Mouse (Mus musculus): ENCODE data around the gene Gmpr.

The Gmpr gene

DNA sequence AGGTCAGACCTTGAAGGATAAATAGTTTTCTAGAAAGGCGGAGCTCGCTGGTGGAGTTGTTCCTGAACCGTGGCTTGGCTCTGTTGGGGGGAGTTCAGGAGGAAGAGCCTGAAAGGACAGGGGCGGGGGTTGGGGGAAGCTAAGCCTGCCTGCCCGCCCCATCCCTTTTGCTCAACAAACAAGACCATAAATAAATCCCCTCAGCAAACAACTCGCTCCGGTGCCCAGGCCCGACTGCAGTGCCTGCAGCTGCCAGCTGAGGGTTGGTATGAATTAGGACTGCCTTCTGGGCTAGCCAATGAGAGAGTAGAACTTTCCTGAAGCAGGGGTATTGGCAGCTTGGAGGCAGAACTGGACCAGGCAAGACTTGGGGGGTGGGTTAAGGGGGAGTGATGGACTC, 1.3 kb downstream of the Gmpr start:
- DNase-seq, result peak; percentile 58

DNA sequence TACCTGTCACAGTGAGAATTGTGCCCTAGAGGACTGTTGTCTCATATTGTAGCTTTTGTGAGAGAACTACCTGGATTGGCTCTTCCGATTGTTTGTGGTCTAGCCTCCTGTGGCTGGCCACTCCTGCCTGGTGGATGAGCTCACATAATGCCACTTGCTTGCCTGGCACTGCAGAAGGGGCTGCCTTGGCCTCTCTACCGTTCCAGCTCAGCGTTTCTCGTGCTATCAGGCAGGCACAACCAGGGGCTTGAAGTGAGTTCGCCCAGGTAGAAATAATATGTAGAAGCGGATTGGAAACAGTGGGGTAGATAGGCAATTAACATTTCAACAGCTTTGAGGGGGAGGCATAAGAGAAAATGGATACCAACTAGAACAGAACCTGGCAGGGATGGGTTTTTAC, 2.1 kb downstream of the Gmpr start:
- DNase-seq, result no peak

DNA sequence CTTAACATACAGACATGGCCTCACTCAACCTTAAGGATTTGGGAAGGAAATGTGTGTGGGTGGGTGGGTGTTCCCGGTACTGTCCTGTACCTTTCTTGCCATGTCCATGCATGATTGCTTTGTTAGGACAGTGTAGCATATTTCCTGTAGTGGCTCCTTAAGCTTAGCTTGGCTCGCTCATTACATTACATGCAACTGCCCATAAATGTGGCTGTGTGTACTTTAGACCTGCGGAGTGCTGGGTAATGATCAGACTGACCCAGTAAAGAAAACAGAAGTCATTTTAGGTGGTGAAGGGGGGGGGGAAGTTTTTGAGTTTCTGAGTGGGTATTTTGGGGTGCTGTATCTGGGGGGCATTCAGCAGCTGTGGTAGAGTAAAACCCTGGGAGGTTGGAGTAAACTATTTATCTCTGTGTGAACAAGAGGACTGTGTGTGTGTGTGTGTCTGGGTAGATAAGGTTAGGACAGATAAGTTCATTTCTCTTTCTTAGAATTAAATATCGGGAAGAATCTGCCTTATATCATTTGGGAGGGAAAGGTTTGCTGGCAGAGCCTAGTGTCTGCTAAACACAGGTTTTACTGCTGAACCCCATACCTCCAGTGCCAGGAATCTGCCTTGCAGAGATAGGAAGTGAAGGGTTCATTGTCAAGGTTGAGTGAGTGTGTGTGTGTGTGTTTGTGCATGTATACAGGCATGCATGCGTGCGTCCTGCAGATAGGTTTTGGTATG, 4.6 kb downstream of the Gmpr start:
- DNase-seq, result no peak

- DNase-seq, result peak; percentile 36
Observed at GRCm38 (mm10) chr13:45512531-45512930, 5.3 kb downstream of the Gmpr start.

DNA sequence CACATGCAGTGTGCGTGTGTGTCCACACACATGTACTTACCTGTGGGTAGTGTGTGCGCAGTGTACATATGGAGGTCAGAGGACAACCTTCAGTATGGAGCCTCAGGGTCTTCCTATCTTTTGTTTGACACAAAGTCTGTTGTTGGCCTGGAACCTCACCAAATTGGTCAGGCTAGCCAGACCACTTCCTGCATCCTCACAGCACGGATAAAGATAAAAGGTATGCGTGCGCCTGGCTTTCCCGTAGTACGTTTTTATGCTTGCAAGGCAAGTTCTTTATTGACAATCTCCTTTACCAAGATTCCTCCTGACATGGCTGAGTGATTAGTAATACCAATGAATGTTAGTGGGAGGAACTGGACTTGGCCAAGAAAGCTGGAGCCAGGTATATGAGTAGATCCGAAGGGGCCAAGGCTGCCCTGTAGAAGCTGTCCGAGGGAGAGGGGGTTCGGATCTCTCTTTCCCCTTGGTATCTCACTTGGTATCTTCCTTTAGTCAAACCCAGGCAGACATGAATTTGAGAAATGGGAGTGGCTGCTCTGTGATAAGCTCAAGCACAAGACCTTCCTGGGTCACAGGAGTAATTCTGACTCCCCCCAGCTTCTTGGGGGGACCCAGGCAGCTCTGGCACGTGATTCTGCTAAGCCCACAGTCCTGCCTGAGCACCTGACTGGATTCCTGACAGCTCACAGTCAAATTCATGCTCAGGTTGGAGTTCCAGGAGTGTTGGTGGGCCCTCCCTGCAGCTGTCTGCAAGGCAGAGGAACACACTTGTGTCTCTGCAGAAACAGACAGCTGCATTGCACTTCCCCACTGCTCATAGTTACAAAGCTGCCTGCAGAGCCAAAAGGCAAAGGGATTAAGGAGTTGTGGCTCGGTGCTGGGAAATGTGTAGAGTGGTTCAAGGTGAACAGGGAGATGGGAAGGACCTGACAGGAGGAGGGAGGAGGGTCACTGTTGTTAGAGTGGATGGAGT, 6.1 kb downstream of the Gmpr start:
- no peak for DNase-seq

- DNase-seq, result no peak
Observed at GRCm38 (mm10) chr13:45514115-45514514, 6.9 kb downstream of the Gmpr start.

DNA sequence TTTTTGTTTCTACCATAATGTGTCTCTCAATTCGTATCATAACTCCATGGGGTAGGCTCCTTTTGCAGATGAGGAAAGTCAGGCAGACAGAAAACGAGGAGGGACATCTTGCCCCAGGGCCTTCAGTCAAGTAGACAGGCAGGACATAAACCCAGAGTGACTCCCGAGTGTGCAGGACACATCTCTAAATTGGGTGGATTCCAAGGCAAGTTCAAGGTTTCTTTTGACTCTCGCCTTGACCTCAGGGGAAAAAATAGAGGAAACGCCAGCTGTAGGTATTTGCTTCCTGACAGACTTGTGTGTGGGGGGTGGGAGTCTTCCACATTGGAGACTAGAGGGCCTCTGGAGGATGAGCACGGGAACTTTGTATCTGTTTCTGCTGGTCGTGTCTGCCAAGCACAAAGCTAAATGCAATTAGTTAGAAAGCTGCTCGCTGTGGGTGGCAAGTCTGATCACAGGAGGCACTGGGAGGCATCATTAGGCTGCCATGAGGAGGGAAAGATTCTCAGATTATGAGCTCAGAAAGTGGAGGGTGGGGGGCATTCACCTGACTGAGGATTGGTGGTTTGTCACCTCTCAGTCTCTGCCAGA, 7.7 kb downstream of the Gmpr start:
- no peak for DNase-seq

GRCm38 (mm10) chr13:45516501-45517393, 9.5 kb downstream of the Gmpr start:
- DNase-seq, result peak; percentile 50

DNA sequence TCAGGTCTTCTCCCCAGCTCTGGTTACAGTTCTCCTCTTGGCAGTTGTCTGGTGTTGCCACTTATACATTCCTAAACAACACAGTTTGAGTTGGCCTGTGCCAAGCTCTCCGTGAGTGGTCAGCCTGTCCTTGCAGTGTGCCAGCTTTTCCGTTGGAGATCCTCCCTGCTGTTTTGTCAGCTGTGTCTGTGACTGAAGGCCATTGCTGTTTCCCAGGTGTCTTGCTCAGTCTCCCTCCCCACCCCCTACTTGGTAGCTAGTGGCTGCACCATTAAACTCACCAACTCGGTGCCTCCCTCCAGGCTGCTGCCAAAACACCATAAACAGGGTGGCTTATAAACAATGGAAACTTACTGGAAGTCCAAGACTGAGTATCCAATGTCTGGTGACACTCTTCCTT, 17.1 kb downstream of the Gmpr start:
- DNase-seq, result peak; percentile 18

GRCm38 (mm10) chr13:45524791-45525435, 17.7 kb downstream of the Gmpr start:
- DNase-seq, result no peak

GRCm38 (mm10) chr13:45526230-45526629, 19.0 kb downstream of the Gmpr start:
- DNase-seq, result no peak

DNA sequence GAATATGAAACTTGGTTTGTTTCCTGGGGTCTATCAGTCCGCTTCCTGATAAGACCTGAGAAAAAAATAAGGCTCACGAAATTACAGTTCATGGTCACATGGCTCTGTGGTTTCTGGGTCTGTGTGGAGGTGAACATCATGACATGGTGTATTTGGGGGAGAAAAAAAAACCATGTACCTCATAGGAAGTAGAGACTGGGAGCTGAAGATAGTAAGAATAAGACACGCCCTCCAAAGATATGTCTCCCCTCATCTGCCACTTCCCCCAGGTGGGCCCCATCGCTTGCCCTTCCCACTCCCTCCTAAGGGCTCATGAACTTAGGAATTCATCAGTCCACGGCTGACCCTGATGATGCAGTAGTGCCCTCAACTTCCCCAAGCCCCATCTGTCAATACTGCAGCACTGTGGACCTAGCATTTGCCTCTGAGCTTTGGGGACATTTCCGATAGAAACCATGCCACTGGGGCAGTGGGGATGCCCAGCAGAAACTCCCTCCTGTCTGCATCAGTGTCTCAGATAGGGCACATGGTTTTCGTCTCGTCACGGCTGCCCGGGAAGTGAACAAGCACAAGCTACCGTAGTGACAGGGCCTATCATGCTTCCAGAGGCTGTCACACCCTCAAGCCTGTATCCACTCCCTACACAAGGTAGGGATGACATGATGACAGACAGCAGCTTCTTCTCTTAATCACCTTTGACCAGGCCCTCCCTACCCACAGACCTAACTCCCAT, 20.2 kb downstream of the Gmpr start:
- no peak for DNase-seq

GRCm38 (mm10) chr13:45528787-45529186, 21.5 kb downstream of the Gmpr start:
- DNase-seq, result no peak

- DNase-seq, result peak; percentile 33
Observed at GRCm38 (mm10) chr13:45530754-45531153, 23.5 kb downstream of the Gmpr start.

GRCm38 (mm10) chr13:45535731-45536453, 28.6 kb downstream of the Gmpr start:
- DNase-seq, result no peak

- peak; percentile 70 for DNase-seq
Observed at GRCm38 (mm10) chr13:45537110-45537509, 29.9 kb downstream of the Gmpr start.

- no peak for DNase-seq
Observed at GRCm38 (mm10) chr13:45538091-45538490, 30.8 kb downstream of the Gmpr start.

DNA sequence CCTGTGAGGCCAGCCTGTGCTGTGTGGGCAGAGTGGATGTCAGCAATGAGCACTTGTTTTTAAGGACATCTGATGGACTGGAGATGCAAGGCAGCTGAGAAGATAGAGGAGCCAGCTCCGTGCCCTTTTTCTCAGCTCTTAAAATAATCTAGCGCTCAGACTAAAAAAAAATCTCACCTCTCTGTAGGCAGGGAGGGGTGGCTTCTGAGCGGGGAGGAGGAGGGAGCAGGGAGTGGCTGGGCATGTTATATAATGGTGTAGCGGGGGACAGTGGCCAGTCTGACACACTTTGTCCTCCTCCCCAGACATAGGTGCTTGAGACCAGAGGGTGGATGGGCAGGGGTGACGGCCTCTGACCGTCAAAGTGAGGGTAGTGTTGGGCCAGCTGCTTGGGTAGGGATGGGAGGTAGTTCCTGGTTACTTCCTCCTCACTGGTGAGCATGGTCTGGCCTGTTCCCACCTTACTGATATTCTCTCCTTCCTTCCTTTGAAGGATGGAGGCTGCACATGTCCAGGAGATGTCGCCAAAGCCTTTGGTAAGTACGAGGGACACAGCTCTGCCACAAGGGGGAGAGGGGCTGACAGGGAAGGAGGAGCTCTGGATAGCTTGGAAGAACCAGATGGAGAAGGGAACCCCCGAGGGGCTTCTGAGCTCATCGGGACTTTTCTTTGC, 31.4 kb downstream of the Gmpr start:
- peak; percentile 85 for DNase-seq

DNA sequence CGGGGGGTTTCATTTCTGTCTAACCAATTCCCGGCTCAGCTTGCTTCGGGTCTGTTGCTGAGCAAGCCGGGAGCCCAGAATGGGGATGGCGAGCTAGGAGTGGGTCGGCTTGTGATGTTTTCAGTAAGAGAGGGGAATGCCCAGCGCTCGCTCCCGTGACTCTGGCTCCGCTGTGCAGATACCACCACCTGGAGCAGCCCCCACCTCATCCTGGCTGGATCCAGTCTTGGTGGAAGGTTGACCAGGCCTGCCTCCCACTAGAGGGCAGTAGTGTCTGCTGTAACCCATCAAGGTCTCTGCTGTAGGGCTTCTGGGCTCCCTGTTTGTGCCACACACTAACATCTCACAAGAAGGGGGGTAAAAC, 31.9 kb downstream of the Gmpr start:
- DNase-seq, result peak; percentile 88

DNA sequence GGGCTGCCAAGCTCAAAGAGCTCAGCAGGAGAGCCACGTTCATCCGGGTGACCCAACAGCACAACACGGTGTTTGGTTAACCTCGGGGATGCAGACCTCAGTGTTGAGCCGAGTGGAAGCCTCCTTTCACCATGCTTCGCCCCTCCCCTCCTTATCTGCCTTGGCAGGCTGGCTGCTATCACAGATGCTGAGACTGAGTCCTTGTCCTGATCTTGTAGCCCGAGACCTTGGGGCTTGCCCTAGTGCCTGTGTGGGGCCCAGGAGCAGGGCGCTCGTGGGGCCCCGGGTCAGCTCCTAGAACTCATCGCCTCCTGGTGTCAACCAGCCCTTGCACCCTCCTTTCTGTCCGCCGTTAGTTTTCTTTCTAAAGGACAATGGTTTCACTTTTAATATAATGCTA, 38.7 kb downstream of the Gmpr start:
- no peak for DNase-seq
